Mouse (Mus musculus) heart, postnatal 0 days (tissue): ENCODE results near the gene Sec24c.

Experiments
- CTCF ChIP-seq: IDR thresholded peaks from 2 replicates; pipeline ENCODE4 v1.5.1; 2016; ENCODE audit warnings: antibody characterized with exemption, control low read depth, low read depth
- EP300 ChIP-seq: IDR thresholded peaks from 2 replicates; pipeline ENCODE4 v1.6.1; 2016; ENCODE audit warnings: antibody characterized with exemption, low read depth

GRCm38 (mm10) chr14:20700362-20700761 is 26.3 kb downstream of the Sec24c start:
- TF ChIP-seq CTCF (no peak), EP300 (no peak)
